Mouse (Mus musculus): ENCODE measurements around the gene Lpp.

DNA sequence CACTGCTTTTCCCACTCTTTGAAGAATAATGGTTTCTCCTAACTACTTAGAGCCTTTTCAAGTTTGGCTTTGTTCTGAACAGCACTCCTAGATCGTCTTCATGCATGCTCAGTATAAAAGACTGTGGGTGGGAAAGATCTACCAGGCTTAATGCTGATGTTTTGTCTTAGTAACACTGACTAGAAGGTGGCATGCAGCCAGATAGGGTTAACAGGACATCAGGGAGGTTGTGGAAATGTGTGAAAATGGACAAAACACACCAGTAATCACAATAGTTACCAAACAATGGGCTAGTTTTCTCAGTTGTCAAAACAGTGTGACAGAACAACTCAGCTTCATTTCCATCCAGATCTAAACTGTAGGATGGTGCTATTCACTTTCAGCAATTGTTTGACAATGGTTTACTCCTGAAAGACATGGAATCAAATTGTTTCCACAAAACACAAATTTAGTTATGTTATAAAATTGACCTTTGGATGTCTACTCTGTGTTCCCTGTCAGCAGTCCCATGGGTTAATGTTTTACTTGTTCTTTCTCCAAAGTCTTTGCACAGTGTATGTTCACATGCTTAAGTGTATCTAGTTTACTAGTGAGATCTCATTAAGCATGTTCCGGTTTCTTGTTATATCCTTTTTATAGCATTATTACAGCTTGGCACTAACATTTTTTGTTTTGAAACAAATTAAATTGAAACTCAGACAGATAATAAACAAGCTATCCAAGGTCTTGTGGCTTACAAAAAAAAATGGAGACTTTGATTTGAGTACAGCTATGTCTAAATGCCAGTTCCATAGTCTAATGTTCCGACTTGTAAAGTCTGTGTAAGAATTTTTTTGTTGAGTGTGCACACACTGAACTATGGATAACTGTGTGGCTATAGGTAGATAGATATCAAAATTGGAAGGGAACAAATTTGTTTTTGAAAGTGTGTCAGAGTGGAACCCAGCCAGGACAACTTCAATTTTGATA is 229.2 kb downstream of the Lpp start:
- TF ChIP-seq POLR2A (IDR thresholded peaks at IDR 0.05; ENCODE audit: control insufficient read depth, low read depth, low read length): no peak
- TF ChIP-seq CTCF (IDR thresholded peaks at IDR 0.05; ENCODE audit: control insufficient read depth, insufficient read depth, insufficient replicate concordance, low read depth, low read length): no peak

All from testis, adult 2 months (tissue).